In the genomic region with DNA sequence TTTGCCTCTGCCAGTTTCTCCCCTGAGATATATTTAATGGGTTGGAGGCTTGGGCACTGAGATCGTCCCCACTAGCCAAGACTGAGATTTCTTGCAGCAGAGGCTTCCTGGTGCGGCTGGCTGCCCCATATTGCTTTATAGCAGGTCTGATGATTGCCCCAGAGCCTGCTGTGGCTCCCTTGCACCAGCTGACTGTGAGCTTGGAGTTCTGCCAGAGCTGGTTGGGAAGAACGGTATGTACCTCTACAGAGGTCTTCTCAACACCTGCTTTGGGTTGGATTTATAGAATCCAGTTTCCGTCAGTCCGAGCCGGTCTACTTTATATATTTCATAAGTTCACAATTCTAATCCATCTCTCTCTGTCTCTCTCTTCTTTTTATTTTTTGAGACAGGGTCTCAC, we compare ENCODE assay signal across 12 mouse cellular contexts. TPM values are rescaled to one million over a fixed set of nuclear protein-coding genes. Genes with fewer than 3 reads are reported as not detected.
DNase-seq lines count a peak whose midpoint lies in the region; TF ChIP-seq lines count a peak whose summit lies in the region.
"Had no signal": no experiment of that assay in that cellular context is flagged by ENCODE, and none has a peak within 500 bp of the region (broad histone marks: within the 10 kb centered on the region; RNA-seq: fewer than 3 reads in every experiment).

No protein-coding gene starts in this region.

- WGBS in lung, adult 2 months = 58% methylated on average over 6 of the region's 6 CpGs

- no peak overlapping the region for H3K4me3 ChIP-seq in lung, adult 2 months (replicated peaks; ENCODE audit: extremely low read depth, low read depth, low read length)
- H3K4me3 ChIP-seq: heart, embryonic 13.5 days had no signal

- peak; percentile 75 for DNase-seq in kidney, adult 18-20 months
- no peak for DNase-seq in kidney, postnatal 4 days
- peak; percentile 78 for DNase-seq in adrenal gland, postnatal 10 days
- peak; percentile 39 to 68 for DNase-seq in gastrocnemius, postnatal 36 days
- peak; percentile 39 for DNase-seq in lung, adult 2 months
- no peak for DNase-seq in thymus, postnatal 0 days (ENCODE audit: low spot score)
- DNase-seq in layer of hippocampus, postnatal 10 days (ENCODE audit: low spot score in 2 of 2) = no peak
- DNase-seq in embryo, embryonic 10 days (ENCODE audit: low spot score) = no peak
- DNase-seq: thymus, postnatal 25 days had no signal

- no peak for TF ChIP-seq CTCF in lung, adult 2 months (IDR thresholded peaks at IDR 0.05; ENCODE audit: insufficient read depth, low read length)

- no peak for TF ChIP-seq POLR2A in lung, adult 2 months (IDR thresholded peaks at IDR 0.05; ENCODE audit: borderline replicate concordance, extremely low read depth, low read depth, low read length)

- intact Hi-C loops in gastrocnemius, postnatal 36 days (cut with DNase I) = no loop called here

- H3K4me1 ChIP-seq in lung, adult 2 months (ENCODE audit: control insufficient read depth, insufficient read depth, low read length) = peaks cover 22% of the 10 kb centered on the region

RNA-seq across cellular contexts. Expression of a gene that starts 59.4 kb away (rescaled TPM):
- under 1 TPM; 0.33 to 1.00 TPM for total RNA-seq in adrenal gland, postnatal 10 days (2021)
- not detected for total RNA-seq in gastrocnemius, postnatal 36 days (2021)
- polyA plus RNA-seq in lung, adult 2 months (2012; rRNA removed) = 7.0 and 7.2 TPM in 2 replicates
- 0.54 and 0.56 TPM in 2 replicates for polyA plus RNA-seq in thymus, postnatal 0 days (2015; fragmentation: Nextera tagmentation; extraction: Ambion mirVana)
- total RNA-seq in layer of hippocampus, postnatal 10 days (2021) = under 1 TPM in 1 of 2 experiments, not detected in 1; 0.41 TPM
- total RNA-seq: layer of hippocampus, adult 18-20 months; neutrophil, adult 5-6 weeks had no signal

Comparison
In these comparisons a context has a peak if more than half of its experiments do, and no peak if none do; other contexts are left out.
1. DNase-seq: peak in kidney, adult 18-20 months (single experiment), adrenal gland, postnatal 10 days (single experiment), gastrocnemius, postnatal 36 days (2 of 2) and lung, adult 2 months (single experiment); none in kidney, postnatal 4 days (0 of 2), thymus, postnatal 0 days (single experiment), layer of hippocampus, postnatal 10 days (0 of 2) and embryo, embryonic 10 days (single experiment).